Mouse (Mus musculus) cortical plate, adult 2 months (tissue): ENCODE measurements around the gene Zmym6.

ENCODE experiments used
- CTCF ChIP-seq: fragments of 200-500 bp; IDR thresholded peaks from 2 replicates; pipeline ENCODE4 v1.5.1; 2011; ENCODE audit warnings: mild to moderate bottlenecking, control low read depth, low read length; ENCODE audit not compliant: insufficient read depth; ENCODE audit errors: extremely low read depth
- POLR2A ChIP-seq: fragments of 200-500 bp; IDR thresholded peaks from 2 replicates; pipeline ENCODE4 v1.6.1; 2011; ENCODE audit warnings: mild to moderate bottlenecking, low read length, control low read depth; ENCODE audit not compliant: insufficient read depth; ENCODE audit errors: extremely low read depth

DNA sequence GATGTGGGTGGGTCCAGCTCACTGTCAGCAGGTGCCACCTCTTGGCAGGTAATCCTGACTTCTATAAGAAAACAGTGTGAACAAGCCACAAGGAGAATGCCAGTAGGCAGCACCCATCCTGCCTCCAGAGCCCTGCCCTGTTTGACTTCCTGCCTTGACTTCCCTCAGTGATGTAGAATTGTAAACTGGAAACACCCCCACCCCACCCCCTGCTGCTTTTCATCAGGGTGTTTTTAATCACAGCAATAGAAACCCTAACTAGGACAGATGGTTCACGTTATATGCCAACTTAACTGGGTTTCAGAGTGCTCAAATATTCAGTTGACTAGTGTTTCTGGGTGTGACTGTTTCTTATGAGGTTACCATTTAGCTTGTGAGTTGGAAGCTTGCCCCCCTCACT, 76.2 kb downstream of the Zmym6 start:
- TF ChIP-seq CTCF, result no peak
- no peak for TF ChIP-seq POLR2A
